Mouse (Mus musculus) hindbrain, embryonic 10.5 days (tissue): ENCODE measurements around the gene Zfp683. TPM values are rescaled to one million over a fixed set of nuclear protein-coding genes. Genes with fewer than 3 reads are reported as not detected.

Experiments used
- DNase-seq: peaks from one replicate; pipeline ENCODE4 v3.0.0-alpha.2; 2017; ENCODE audit warnings: low spot score
- H3K27ac ChIP-seq: fragments of 300-500 bp; sonication (generic); 2 replicates; pipeline ENCODE4 v1.5.1; 2016; ENCODE audit warnings: mild to moderate bottlenecking, moderate library complexity
- H3K27me3 ChIP-seq: fragments of 300-500 bp; sonication (generic); 2 replicates; pipeline ENCODE4 v1.6.1; 2016; ENCODE audit warnings: mild to moderate bottlenecking; ENCODE audit not compliant: poor library complexity, insufficient read depth, severe bottlenecking
- H3K36me3 ChIP-seq: fragments of 300-500 bp; sonication (generic); 2 replicates; pipeline ENCODE4 v1.6.1; 2016; ENCODE audit warnings: mild to moderate bottlenecking, moderate library complexity
- H3K4me1 ChIP-seq: fragments of 300-500 bp; sonication (generic); replicated peaks from 2 replicates; pipeline ENCODE4 v1.6.1; 2016; ENCODE audit warnings: mild to moderate bottlenecking
- H3K4me3 ChIP-seq: fragments of 300-500 bp; sonication (generic); 2 replicates; pipeline ENCODE4 v1.5.1; 2016; ENCODE audit warnings: mild to moderate bottlenecking, moderate library complexity
- H3K9me3 ChIP-seq: fragments of 300-500 bp; sonication (generic); 2 replicates; pipeline ENCODE4 v1.6.1; 2016; ENCODE audit warnings: mild to moderate bottlenecking, moderate library complexity
- WGBS: fragments of 180-500 bp; shearing (Covaris S2); methylation state at CpG from one replicate; pipeline ENCODE4 v1.1.7; 2016; 5-methylcytosine and 5-hydroxymethylcytosine counted together
- polyA plus RNA-seq: library from polyadenylated mRNA; unstranded; fragments of >200 nt; fragmentation: Nextera tagmentation; extraction: Ambion mirVana; gene quantifications from 2 replicates; pipeline ENCODE4 v1.2.1, GENCODE M21; 2016

Zfp683 gene
- polyA plus RNA-seq, 1 experiment from 2014 or later, result not detected

DNA sequence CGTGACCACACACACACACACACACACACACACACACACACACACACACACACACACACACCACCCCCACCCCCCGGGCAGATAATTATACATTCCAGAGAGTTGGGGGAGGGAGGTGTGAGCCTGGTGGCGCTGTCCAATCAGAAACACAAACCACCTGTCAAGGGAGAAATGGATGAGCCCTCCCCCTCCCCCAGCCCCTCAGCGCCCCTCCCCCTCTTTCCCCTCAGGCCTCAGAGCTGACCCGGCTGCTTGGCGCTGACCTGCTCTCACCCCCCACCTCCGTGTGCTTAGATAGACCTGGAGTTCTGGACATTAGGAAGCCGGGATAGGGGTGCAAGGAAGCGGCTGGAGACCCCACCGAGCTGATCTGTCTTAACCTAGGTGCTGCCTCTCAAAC is 34.4 kb upstream of the Zfp683 start:
- WGBS, result 0% methylated on average over 10 of the region's 10 CpGs
- Histone ChIP-seq H3K4me1 (peaks cover 62% of the 10 kb centered on the region), H3K36me3 (peaks cover 5% of the 10 kb centered on the region; the same call in 1 of the 2 replicates), H3K27me3 (no peaks in the 10 kb centered on the region), H3K4me3 (peak overlapping the region; percentile 87), H3K27ac (peak overlapping the region; percentile 94), H3K9me3 (no peaks in the 10 kb centered on the region)
- peak; percentile 93 for DNase-seq

- H3K27ac ChIP-seq, result peak overlapping the region; percentile 94
- no peaks in the 10 kb centered on the region for H3K27me3 ChIP-seq
- H3K4me1 ChIP-seq, result peaks cover 59% of the 10 kb centered on the region
- peaks cover 5% of the 10 kb centered on the region; the same call in 1 of the 2 replicates for H3K36me3 ChIP-seq
- peak overlapping the region; percentile 87 for H3K4me3 ChIP-seq
- no peaks in the 10 kb centered on the region for H3K9me3 ChIP-seq
- 3% methylated on average over 16 of the region's 16 CpGs for WGBS
- DNase-seq, result peak; percentile 90
Measured at GRCm38 (mm10) chr4:134019641-134020351, 33.8 kb upstream of the Zfp683 start.

DNA sequence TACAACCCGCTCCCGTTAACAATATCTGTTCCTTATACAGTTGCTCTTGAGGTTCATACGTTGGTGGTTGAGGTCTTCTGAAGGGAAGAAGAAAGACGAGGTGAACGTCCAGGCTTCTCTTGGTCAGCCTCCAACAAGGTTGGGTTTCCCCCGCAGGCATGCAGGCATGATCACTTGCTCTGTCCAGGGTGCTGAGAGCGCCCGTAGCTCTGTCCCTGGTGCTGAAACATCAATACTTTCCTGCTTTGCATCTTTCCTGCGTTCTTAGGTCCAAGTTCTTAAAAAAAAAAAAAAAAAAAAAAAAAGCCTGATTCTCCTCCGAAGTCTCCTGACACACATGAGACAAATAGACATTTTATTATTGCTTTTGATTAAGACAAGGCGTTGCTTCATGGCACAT is 33.0 kb upstream of the Zfp683 start:
- WGBS, result 2% methylated on average over 11 of the region's 11 CpGs
- H3K27me3 ChIP-seq, result no peaks in the 10 kb centered on the region
- peak overlapping the region; percentile 94 for H3K27ac ChIP-seq
- peak; percentile 81 for DNase-seq
- peaks cover 59% of the 10 kb centered on the region for H3K4me1 ChIP-seq
- peaks cover 2% of the 10 kb centered on the region; the same call in 1 of the 2 replicates for H3K36me3 ChIP-seq
- peak overlapping the region; percentile 87 for H3K4me3 ChIP-seq
- no peaks in the 10 kb centered on the region for H3K9me3 ChIP-seq

DNA sequence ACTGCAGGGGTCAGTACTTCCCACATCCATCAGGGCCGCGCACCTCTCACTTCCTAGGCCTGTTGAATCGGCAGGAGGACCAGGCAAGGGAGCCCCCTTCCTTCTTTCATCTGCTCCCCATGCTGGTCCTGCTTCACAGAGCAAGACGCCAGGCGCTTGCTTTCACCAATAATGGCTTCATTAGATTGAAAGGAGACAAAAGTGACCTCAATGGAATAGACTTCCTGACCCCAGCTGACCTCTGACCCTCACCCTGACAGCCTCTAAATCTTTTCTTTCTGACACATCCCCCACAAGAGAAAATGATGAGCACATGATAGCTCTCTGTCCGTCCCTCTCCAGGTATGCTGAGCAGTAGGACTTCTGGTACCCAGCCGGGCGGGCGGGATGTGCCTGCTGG is 27.8 kb upstream of the Zfp683 start:
- Histone ChIP-seq H3K4me1 (peaks cover 20% of the 10 kb centered on the region), H3K27me3 (no peaks in the 10 kb centered on the region), H3K9me3 (peaks cover 9% of the 10 kb centered on the region; the same call in 1 of the 2 replicates), H3K27ac (no peak overlapping the region), H3K36me3 (no peaks in the 10 kb centered on the region), H3K4me3 (no peak overlapping the region)
- DNase-seq, result peak; percentile 47
- WGBS, result 15% methylated on average over 9 of the region's 9 CpGs

- WGBS, result 4% methylated on average over 16 of the region's 16 CpGs
- peak overlapping the region; percentile 68 for H3K27ac ChIP-seq
Measured at GRCm38 (mm10) chr4:134035953-134036352, 17.7 kb upstream of the Zfp683 start.

GRCm38 (mm10) chr4:134041317-134042123 is 12.1 kb upstream of the Zfp683 start:
- no peaks in the 10 kb centered on the region for H3K36me3 ChIP-seq
- H3K4me1 ChIP-seq, result 0 out of 2 replicates have a peak, but pooled peaks cover 5% of the 10 kb centered on the region
- no peak for DNase-seq
- H3K4me3 ChIP-seq, result no peak overlapping the region
- WGBS, result 74% methylated on average over 9 of the region's 9 CpGs
- 0 out of 2 replicates have a peak overlapping the region, but pooled peaks have one; percentile 31 for H3K27ac ChIP-seq
- H3K27me3 ChIP-seq, result no peaks in the 10 kb centered on the region
- H3K9me3 ChIP-seq, result no peaks in the 10 kb centered on the region

More at GRCm38 (mm10) chr4:134035953-134036352, 17.7 kb upstream of the Zfp683 start:
- DNase-seq, result peak; percentile 83
- no peaks in the 10 kb centered on the region for H3K36me3 ChIP-seq
- H3K4me3 ChIP-seq, result no peak overlapping the region
- H3K9me3 ChIP-seq, result peaks cover 3% of the 10 kb centered on the region
- H3K4me1 ChIP-seq, result peaks cover 6% of the 10 kb centered on the region
- H3K27me3 ChIP-seq, result no peaks in the 10 kb centered on the region

DNA sequence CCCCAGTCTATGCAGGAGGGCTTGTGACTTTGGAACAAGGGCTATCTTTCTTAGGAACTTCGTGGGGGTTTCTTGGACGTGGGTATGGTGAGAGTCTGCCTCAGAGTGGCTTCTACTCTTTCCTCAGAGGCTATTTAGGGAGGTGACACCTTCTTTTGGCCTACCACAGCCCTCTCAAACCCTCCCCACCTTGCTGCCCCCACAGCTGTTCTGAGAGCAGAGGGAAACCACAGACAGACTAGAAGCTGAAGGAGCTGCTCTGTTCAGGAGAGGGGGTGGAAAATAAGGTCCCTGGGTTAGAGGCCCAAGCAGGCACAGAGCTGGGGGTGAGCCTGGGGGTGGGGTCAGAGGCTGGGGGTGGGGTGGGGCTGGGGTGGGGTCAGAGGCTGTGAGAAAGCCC is 10.6 kb upstream of the Zfp683 start:
- Histone ChIP-seq H3K4me3 (no peak overlapping the region), H3K4me1 (0 out of 2 replicates have a peak, but pooled peaks cover 5% of the 10 kb centered on the region), H3K27ac (no peak overlapping the region), H3K36me3 (no peaks in the 10 kb centered on the region), H3K27me3 (no peaks in the 10 kb centered on the region), H3K9me3 (no peaks in the 10 kb centered on the region)
- DNase-seq, result no peak
- 59% methylated on average over 2 of the region's 2 CpGs for WGBS

DNA sequence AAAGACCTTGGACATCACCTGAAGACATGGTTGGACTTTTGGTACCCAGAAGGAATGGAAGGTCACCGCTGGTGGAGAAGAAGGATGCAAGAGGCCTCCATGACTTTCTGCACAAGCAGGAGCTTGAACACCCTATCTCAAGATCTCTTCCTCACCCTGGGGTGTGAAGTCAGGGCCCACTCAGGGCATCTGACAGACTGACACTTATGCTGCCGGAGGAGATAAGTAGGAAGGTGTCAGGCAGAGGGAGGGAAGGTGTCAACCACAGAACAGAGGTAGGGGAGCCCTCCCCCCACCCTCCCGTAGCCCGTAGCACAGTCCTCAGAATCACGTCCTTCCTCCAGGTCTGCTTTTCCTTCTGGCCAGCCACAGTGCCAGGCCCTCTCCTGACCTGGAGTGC is 6.0 kb upstream of the Zfp683 start:
- H3K27me3 ChIP-seq, result no peaks in the 10 kb centered on the region
- no peak overlapping the region for H3K27ac ChIP-seq
- H3K4me1 ChIP-seq, result peaks cover 9% of the 10 kb centered on the region; the same call in 1 of the 2 replicates
- no peak for DNase-seq
- no peak overlapping the region for H3K4me3 ChIP-seq
- H3K9me3 ChIP-seq, result no peaks in the 10 kb centered on the region
- no peaks in the 10 kb centered on the region for H3K36me3 ChIP-seq
- WGBS, result 74% methylated on average over 5 of the region's 5 CpGs

DNA sequence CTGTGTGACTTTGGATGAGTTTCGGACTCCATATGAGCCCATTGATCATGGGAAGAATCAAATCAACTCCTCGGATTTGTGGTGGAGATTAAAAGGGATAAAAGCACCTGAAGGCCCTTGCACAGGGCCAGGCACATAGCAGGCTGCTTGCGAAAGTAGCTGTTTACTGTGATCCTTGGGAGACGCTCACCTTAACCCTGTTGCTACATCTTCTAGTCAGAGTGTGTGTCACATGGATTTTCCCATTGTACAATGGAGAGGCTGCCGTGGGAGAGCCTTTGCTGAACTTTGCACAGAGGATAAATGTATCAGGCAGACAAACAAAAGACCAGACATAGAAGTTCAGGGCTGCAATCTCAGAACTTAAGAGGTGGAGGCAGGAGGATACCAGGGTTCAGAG is 1.7 kb upstream of the Zfp683 start:
- no peak for DNase-seq
- H3K4me3 ChIP-seq, result no peak overlapping the region
- no peaks in the 10 kb centered on the region for H3K27me3 ChIP-seq
- no peaks in the 10 kb centered on the region for H3K9me3 ChIP-seq
- H3K27ac ChIP-seq, result no peak overlapping the region
- peaks cover 12% of the 10 kb centered on the region; the same call in 1 of the 2 replicates for H3K4me1 ChIP-seq
- H3K36me3 ChIP-seq, result no peaks in the 10 kb centered on the region
- WGBS, result 88% methylated on average over 5 of the region's 5 CpGs

DNA sequence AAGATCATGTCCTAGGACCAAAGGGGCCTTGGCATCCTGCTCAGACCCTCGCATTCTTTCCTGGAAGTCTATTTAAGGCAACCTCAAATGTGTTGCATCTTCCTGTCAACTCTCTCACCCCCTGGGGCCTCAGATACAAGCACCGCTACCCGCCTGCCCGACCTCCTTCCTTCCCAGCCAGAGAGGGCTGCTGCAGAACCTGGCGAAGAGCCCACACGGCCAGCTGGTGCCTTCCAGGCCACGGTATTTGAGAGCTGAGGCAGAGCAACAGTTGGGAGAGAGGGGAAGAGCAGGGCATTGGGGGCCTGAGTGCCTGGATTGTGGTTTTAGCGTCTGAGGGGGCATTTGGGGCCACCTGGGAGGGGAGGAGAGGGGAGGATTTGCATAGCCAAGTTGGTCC is 1.1 kb upstream of the Zfp683 start:
- Histone ChIP-seq H3K27ac (no peak overlapping the region), H3K9me3 (no peaks in the 10 kb centered on the region), H3K4me3 (no peak overlapping the region), H3K27me3 (no peaks in the 10 kb centered on the region), H3K36me3 (no peaks in the 10 kb centered on the region), H3K4me1 (peaks cover 12% of the 10 kb centered on the region; the same call in 1 of the 2 replicates)
- 40% methylated on average over 8 of the region's 8 CpGs for WGBS
- DNase-seq, result no peak

GRCm38 (mm10) chr4:134058166-134058715 is 4.6 kb downstream of the Zfp683 start:
- Histone ChIP-seq H3K27me3 (peaks cover 37% of the 10 kb centered on the region), H3K27ac (peak overlapping the region; percentile 56; the same call in 1 of the 2 replicates), H3K9me3 (no peaks in the 10 kb centered on the region), H3K4me1 (peaks cover 25% of the 10 kb centered on the region), H3K36me3 (no peaks in the 10 kb centered on the region), H3K4me3 (peak overlapping the region; percentile 22)
- WGBS, result 30% methylated on average over 14 of the region's 14 CpGs
- DNase-seq, result no peak

DNA sequence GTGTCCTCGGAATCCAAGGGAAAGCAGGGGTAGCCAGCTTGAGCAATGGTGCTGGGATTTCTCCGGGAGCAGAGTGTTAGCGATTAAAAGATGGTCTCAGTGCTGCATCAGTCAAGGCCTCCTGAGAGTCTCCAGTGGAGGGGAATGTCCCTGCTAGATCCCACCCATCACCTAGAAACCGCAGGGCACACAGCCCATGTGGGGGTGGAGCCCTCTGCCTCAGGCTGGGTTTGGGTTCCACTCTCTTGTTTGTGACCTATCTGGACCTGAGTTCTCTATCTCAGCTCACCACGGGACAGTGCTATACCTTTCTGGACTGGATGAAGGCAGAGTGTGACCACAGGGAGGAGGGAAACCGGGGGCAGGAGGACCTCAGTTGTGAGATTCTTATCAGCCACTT is 5.3 kb downstream of the Zfp683 start:
- peaks cover 40% of the 10 kb centered on the region for H3K27me3 ChIP-seq
- 82% methylated on average over 6 of the region's 6 CpGs for WGBS
- DNase-seq, result no peak
- peaks cover 25% of the 10 kb centered on the region for H3K4me1 ChIP-seq
- H3K36me3 ChIP-seq, result no peaks in the 10 kb centered on the region
- H3K27ac ChIP-seq, result no peak overlapping the region
- H3K4me3 ChIP-seq, result no peak overlapping the region
- no peaks in the 10 kb centered on the region for H3K9me3 ChIP-seq
